Mouse (Mus musculus): ENCODE results near the gene Rad17. TPM values are rescaled to one million over a fixed set of nuclear protein-coding genes. Genes with fewer than 3 reads are reported as not detected.

The Rad17 gene
- total RNA-seq (2021) = 10 to 100 TPM; 14.7 to 15.4 TPM
- long read RNA-seq, experiment 1, transcript Rad17-202 (17 exons, 2,392 nt) = major isoform, 11 of 17 reads
- long read RNA-seq, experiment 1, partial matches to known transcripts = 2 of 17 reads
- long read RNA-seq, experiment 1, other reads (novel, unspliced or antisense) = 1 of 17 reads
- long read RNA-seq, experiment 2, transcript Rad17-202 (17 exons, 2,392 nt) = major isoform, 10 of 20 reads
- long read RNA-seq, experiment 2, partial matches to known transcripts = 5 of 20 reads
- long read RNA-seq, experiment 2, other reads (novel, unspliced or antisense) = 4 of 20 reads

GRCm38 (mm10) chr13:100650550-100651438, at the start of gene Rad17, which contains the start of gene Ak6:
Gene Rad17 (minus strand): TSS chr13:100651051.
Gene Ak6 (plus strand): TSS chr13:100650979.
- DNase-seq (ENCODE audit: low spot score in 2 of 2) = peak; percentile 86 to 95

GRCm38 (mm10) chr13:100698866-100699265, 48.0 kb upstream of the Rad17 start:
- no peak for DNase-seq (ENCODE audit: low spot score in 2 of 2)

- DNase-seq (ENCODE audit: low spot score in 2 of 2) = no peak
Measured at GRCm38 (mm10) chr13:100697541-100697940, 46.7 kb upstream of the Rad17 start.

- no peak for DNase-seq (ENCODE audit: low spot score in 2 of 2)
Measured at GRCm38 (mm10) chr13:100687513-100687912, 36.7 kb upstream of the Rad17 start.

- no peak for DNase-seq (ENCODE audit: low spot score in 2 of 2)
Measured at GRCm38 (mm10) chr13:100684355-100684754, 33.5 kb upstream of the Rad17 start.

GRCm38 (mm10) chr13:100682837-100683236, 32.0 kb upstream of the Rad17 start:
- no peak for DNase-seq (ENCODE audit: low spot score in 2 of 2)

- DNase-seq (ENCODE audit: low spot score in 2 of 2) = no peak
Measured at GRCm38 (mm10) chr13:100681615-100682014, 30.8 kb upstream of the Rad17 start.

- no peak for DNase-seq (ENCODE audit: low spot score in 2 of 2)
Measured at GRCm38 (mm10) chr13:100675936-100676635, 25.2 kb upstream of the Rad17 start.

GRCm38 (mm10) chr13:100670181-100670741, 19.4 kb upstream of the Rad17 start:
- DNase-seq (ENCODE audit: low spot score in 2 of 2) = no peak

- peak in 1 of 2 experiments; percentile 23 for DNase-seq (ENCODE audit: low spot score in 2 of 2)
Measured at GRCm38 (mm10) chr13:100669291-100670022, 18.6 kb upstream of the Rad17 start, which contains the start of gene Ccdc125. Gene Ccdc125 (plus strand): TSS chr13:100669717.

GRCm38 (mm10) chr13:100659864-100660456, 9.1 kb upstream of the Rad17 start:
- peak in 1 of 2 experiments; percentile 49 for DNase-seq (ENCODE audit: low spot score in 2 of 2)

- no peak for DNase-seq (ENCODE audit: low spot score in 2 of 2)
Measured at GRCm38 (mm10) chr13:100658091-100658490, 7.2 kb upstream of the Rad17 start.

GRCm38 (mm10) chr13:100651439-100652186, 762 bp upstream of the Rad17 start, which contains the start of gene Taf9:
Gene Taf9 (plus strand): TSS chr13:100651579.
- DNase-seq (ENCODE audit: low spot score in 2 of 2) = no peak

- DNase-seq (ENCODE audit: low spot score in 2 of 2) = no peak
Measured at GRCm38 (mm10) chr13:100648223-100648622, 2.6 kb downstream of the Rad17 start.

- DNase-seq (ENCODE audit: low spot score in 2 of 2) = no peak
Measured at GRCm38 (mm10) chr13:100642471-100643209, 8.2 kb downstream of the Rad17 start.

- DNase-seq (ENCODE audit: low spot score in 2 of 2) = no peak
Measured at GRCm38 (mm10) chr13:100634106-100634691, 16.7 kb downstream of the Rad17 start.

GRCm38 (mm10) chr13:100622241-100622640, 28.6 kb downstream of the Rad17 start:
- DNase-seq (ENCODE audit: low spot score in 2 of 2) = no peak

- DNase-seq (ENCODE audit: low spot score in 2 of 2) = no peak
Measured at GRCm38 (mm10) chr13:100617583-100617982, 33.3 kb downstream of the Rad17 start.

All from gastrocnemius, postnatal 4 days (tissue).